Mouse (Mus musculus) mature B cell (primary cell): ENCODE data around the gene Sfn.
"Not testable (repeated sequence)": the region's sequence is repeated elsewhere in the genome, so short reads cannot be mapped to it uniquely, and the experiment has no call there.

Source experiments
- in situ Hi-C: fragments of 300-500 bp; cut with MboI; formaldehyde crosslinking; loops from 2 replicates; pipeline ENCODE4 v1.14.3; 2019

Sfn gene

GRCm38 (mm10) chr4:133601721-133602218, at the start of gene Sfn:
Gene Sfn, minus strand, starts transcription at chr4:133602168.
- in situ Hi-C loops = no loop called here

- in situ Hi-C loops = no loop called here
Measured at GRCm38 (mm10) chr4:133651445-133651844, 49.5 kb upstream of the Sfn start.

- in situ Hi-C loops = no loop called here
Measured at GRCm38 (mm10) chr4:133649989-133650699, 48.2 kb upstream of the Sfn start, which contains the start of gene Zdhhc18. Gene Zdhhc18, minus strand, starts transcription at chr4:133650154.

GRCm38 (mm10) chr4:133649464-133649863, 47.5 kb upstream of the Sfn start:
- in situ Hi-C loops = not testable (repeated sequence)

- in situ Hi-C loops = no loop called here
Measured at GRCm38 (mm10) chr4:133645680-133646079, 43.7 kb upstream of the Sfn start.

GRCm38 (mm10) chr4:133645195-133645594, 43.2 kb upstream of the Sfn start:
- in situ Hi-C loops = no loop called here

GRCm38 (mm10) chr4:133634043-133634410, 32.1 kb upstream of the Sfn start:
- in situ Hi-C loops = no loop called here

GRCm38 (mm10) chr4:133633332-133634042, 31.5 kb upstream of the Sfn start:
- in situ Hi-C loops = no loop called here

- in situ Hi-C loops = no loop called here
Measured at GRCm38 (mm10) chr4:133632483-133633327, 30.7 kb upstream of the Sfn start.

GRCm38 (mm10) chr4:133631769-133632411, 29.9 kb upstream of the Sfn start:
- in situ Hi-C loops = no loop called here

- in situ Hi-C loops = no loop called here
Measured at GRCm38 (mm10) chr4:133631071-133631768, 29.3 kb upstream of the Sfn start.

GRCm38 (mm10) chr4:133630326-133630920, 28.5 kb upstream of the Sfn start:
- in situ Hi-C loops = no loop called here

GRCm38 (mm10) chr4:133629191-133629590, 27.2 kb upstream of the Sfn start:
- in situ Hi-C loops = no loop called here

GRCm38 (mm10) chr4:133628517-133628916, 26.5 kb upstream of the Sfn start:
- in situ Hi-C loops = no loop called here

GRCm38 (mm10) chr4:133627039-133627438, 25.1 kb upstream of the Sfn start:
- in situ Hi-C loops = no loop called here

- in situ Hi-C loops = no loop called here
Measured at GRCm38 (mm10) chr4:133626621-133627020, 24.7 kb upstream of the Sfn start.

- in situ Hi-C loops = no loop called here
Measured at GRCm38 (mm10) chr4:133626221-133626620, 24.3 kb upstream of the Sfn start.

GRCm38 (mm10) chr4:133625621-133626071, 23.7 kb upstream of the Sfn start:
- in situ Hi-C loops = no loop called here

GRCm38 (mm10) chr4:133624830-133625229, 22.9 kb upstream of the Sfn start:
- in situ Hi-C loops = no loop called here

GRCm38 (mm10) chr4:133622161-133622695, 20.3 kb upstream of the Sfn start:
- in situ Hi-C loops = no loop called here
